Mouse (Mus musculus): Measurements from ENCODE around the gene Phka1.

Gene Phka1

DNA sequence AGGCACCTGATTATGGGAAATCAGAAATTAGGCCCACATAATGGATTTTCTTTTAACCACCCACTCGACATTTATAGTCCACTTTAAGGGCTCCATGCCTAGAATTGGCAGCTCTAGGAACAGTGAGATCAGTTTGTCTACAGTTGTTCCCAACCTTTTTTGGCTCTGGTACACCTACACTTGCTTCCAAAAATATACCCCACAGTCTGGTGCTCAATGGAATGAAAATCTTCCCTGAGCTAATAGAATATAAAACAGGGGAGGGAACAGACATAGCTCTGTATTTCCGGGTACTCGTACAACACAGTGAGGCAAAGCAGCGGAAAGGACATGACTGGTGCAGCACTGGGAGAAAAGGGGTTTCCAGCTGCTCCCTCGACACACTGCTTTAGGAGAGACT, 168.5 kb downstream of the Phka1 start:
- in situ Hi-C loops (cut with MboI), result loop anchor here (25.0 kb wide), 1 partner anchor 238 kb away; no protein-coding TSS in a partner anchor
